30 mouse cellular contexts compared by ENCODE assay signal in the genomic region with DNA sequence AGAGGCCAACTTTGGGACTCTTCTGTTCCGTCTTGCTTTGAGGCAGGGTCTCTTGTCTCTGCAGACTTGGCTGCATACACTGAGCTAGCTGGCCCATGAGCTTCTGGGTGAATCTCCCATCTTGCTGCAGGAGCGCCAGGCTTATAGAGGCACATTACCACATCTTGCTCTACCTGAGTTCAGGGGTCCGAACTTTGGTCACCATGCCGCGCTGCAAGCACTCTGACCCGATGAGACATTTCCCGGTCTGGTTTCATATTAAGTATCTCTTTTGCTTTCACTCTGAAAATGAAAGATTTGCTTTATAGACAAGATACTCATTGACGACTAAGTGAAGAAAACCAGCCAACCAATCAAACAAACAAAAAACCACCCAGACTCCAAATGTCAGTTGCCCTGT.
"Had no signal": no experiment of that assay in that cellular context is flagged by ENCODE, and none has a peak within 500 bp of the region (broad histone marks: within the 10 kb centered on the region; RNA-seq: fewer than 3 reads in every experiment).

No protein-coding gene starts in this region.

- H3K4me2 ChIP-seq: heart, embryonic 11.5 days; heart, embryonic 12.5 days; heart, embryonic 13.5 days; heart, embryonic 15.5 days; hindbrain, embryonic 12.5 days; hindbrain, embryonic 13.5 days; hindbrain, embryonic 14.5 days; hindbrain, embryonic 15.5 days; intestine, embryonic 15.5 days had no signal

- H3K4me3 ChIP-seq: heart, adult 2 months; heart, embryonic 10.5 days; heart, embryonic 12.5 days; heart, embryonic 13.5 days; heart, embryonic 15.5 days; hindbrain, embryonic 10.5 days; hindbrain, embryonic 12.5 days; hindbrain, embryonic 13.5 days; hindbrain, embryonic 15.5 days; intestine, embryonic 15.5 days; layer of hippocampus, adult 2 months; left cerebral cortex, adult 2 months had no signal

- H3K36me3 ChIP-seq: heart, embryonic 10.5 days; heart, embryonic 12.5 days; heart, embryonic 13.5 days; heart, embryonic 15.5 days; hindbrain, embryonic 10.5 days; hindbrain, embryonic 12.5 days; hindbrain, embryonic 13.5 days; hindbrain, embryonic 15.5 days; intestine, embryonic 15.5 days had no signal

- H3K9ac ChIP-seq: heart, embryonic 12.5 days; heart, embryonic 13.5 days; heart, embryonic 15.5 days; hindbrain, embryonic 12.5 days; hindbrain, embryonic 13.5 days; hindbrain, embryonic 14.5 days; hindbrain, embryonic 15.5 days; intestine, embryonic 15.5 days had no signal

- ATAC-seq: hindbrain, embryonic 16.5 days; hindbrain, postnatal 0 days; inflammation-experienced regulatory T-cells, adult 6 months; intestine, embryonic 15.5 days; intestine, embryonic 16.5 days; intestine, postnatal 0 days had no signal

- H3K27me3 ChIP-seq: heart, embryonic 12.5 days; heart, embryonic 13.5 days; heart, embryonic 15.5 days; hindbrain, embryonic 12.5 days; hindbrain, embryonic 13.5 days; hindbrain, embryonic 15.5 days; intestine, embryonic 15.5 days had no signal

- H3K9me3 ChIP-seq: heart, embryonic 10.5 days; heart, embryonic 12.5 days; heart, embryonic 13.5 days; heart, embryonic 15.5 days; hindbrain, embryonic 10.5 days; hindbrain, embryonic 12.5 days; hindbrain, embryonic 13.5 days; hindbrain, embryonic 15.5 days; intestine, embryonic 15.5 days had no signal

- H3K4me1 ChIP-seq: heart, embryonic 10.5 days; heart, embryonic 12.5 days; heart, embryonic 15.5 days; hindbrain, embryonic 10.5 days; hindbrain, embryonic 13.5 days; hindbrain, embryonic 15.5 days had no signal

- DNase-seq: heart, adult 2 months; heart, postnatal 10 days; heart, postnatal 14 days; heart, postnatal 36 days; heart, postnatal 4 days; kidney, adult 11 months; kidney, adult 18-20 months; kidney, postnatal 14 days; kidney, postnatal 4 days; layer of hippocampus, adult 9-11 months; layer of hippocampus, postnatal 36 days had no signal

- H3K27ac ChIP-seq: heart, adult 2 months; heart, embryonic 10.5 days; heart, embryonic 13.5 days; heart, embryonic 15.5 days; hindbrain, embryonic 10.5 days; hindbrain, embryonic 12.5 days; hindbrain, embryonic 13.5 days; hindbrain, embryonic 14.5 days; hindbrain, embryonic 15.5 days; hindbrain, postnatal 0 days; intestine, embryonic 15.5 days; kidney, postnatal 0 days; layer of hippocampus, adult 2 months; left cerebral cortex, adult 2 months had no signal
